Mouse (Mus musculus) heart, embryonic 14.5 days (tissue): ENCODE data around the gene Dclre1b. TPM values are rescaled to one million over a fixed set of nuclear protein-coding genes. Genes with fewer than 3 reads are reported as not detected.

Experiments
- polyA plus RNA-seq: library from polyadenylated mRNA; unstranded; fragments of >200 nt; fragmentation: Nextera tagmentation; extraction: Ambion mirVana; gene quantifications from 2 replicates; pipeline ENCODE4 v1.2.1, GENCODE M21; 2014

Dclre1b gene
- polyA plus RNA-seq, 1 experiment from 2014 or later = 19.8 TPM

Other genes with a start within 250 kb of the Dclre1b start
- gene Syt6, start 234.2 kb downstream of the Dclre1b start, polyA plus RNA-seq = 0.14 TPM in 1 of 2 replicates, not detected in the other
- gene Atg4a-ps, start 163.4 kb downstream of the Dclre1b start, polyA plus RNA-seq = not detected in 2 replicates
- 23.5 and 27.4 TPM in 2 replicates for gene Olfml3, start 71.4 kb downstream of the Dclre1b start, polyA plus RNA-seq
- gene Gm10964, start 70.1 kb downstream of the Dclre1b start, polyA plus RNA-seq = not detected in 2 replicates
- gene Hipk1, start 17.9 kb downstream of the Dclre1b start, polyA plus RNA-seq = 14.4 and 15.3 TPM in 2 replicates
- gene Ap4b1, start 76 bp upstream of the Dclre1b start, polyA plus RNA-seq = 16.6 and 18.9 TPM in 2 replicates
- 0.39 TPM in 1 of 2 replicates, not detected in the other for gene Gm43064, start 129 bp upstream of the Dclre1b start, polyA plus RNA-seq
- gene Bcl2l15, start 23.2 kb upstream of the Dclre1b start, polyA plus RNA-seq = 0.23 and 0.31 TPM in 2 replicates
- gene Ptpn22, start 50.4 kb upstream of the Dclre1b start, polyA plus RNA-seq = 0.99 and 1.1 TPM in 2 replicates
- gene Rsbn1, start 104.7 kb upstream of the Dclre1b start, polyA plus RNA-seq = 6.8 and 7.0 TPM in 2 replicates
- 16.5 and 17.6 TPM in 2 replicates for gene Phtf1, start 158.7 kb upstream of the Dclre1b start, polyA plus RNA-seq